In genomic region chr11:76789252-76789651, GRCm38 (mm10) we compare ENCODE assay signal across 9 mouse cellular contexts. TPM values are rescaled to one million over a fixed set of nuclear protein-coding genes. Genes with fewer than 3 reads are reported as not detected.
A peak's percentile ranks its signal among the peaks of the same experiment; 100 is the strongest.
DNase-seq lines count a peak whose midpoint lies in the region; ATAC-seq and TF ChIP-seq lines count a peak whose summit lies in the region.
"Had no signal": no experiment of that assay in that cellular context is flagged by ENCODE, and none has a peak within 500 bp of the region (broad histone marks: within the 10 kb centered on the region; RNA-seq: fewer than 3 reads in every experiment).

No protein-coding gene starts in this region.

- peak; percentile 92 to 98 for TF ChIP-seq CTCF in CH12.LX (conservative IDR thresholded peaks at IDR 0.05 in 1 of 2, IDR thresholded peaks at IDR 0.05 in 1 of 2; ENCODE audit: low read depth in 2 of 2, low read length in 2 of 2)
- TF ChIP-seq CTCF in kidney, postnatal 0 days (IDR thresholded peaks at IDR 0.05; ENCODE audit: low read depth), result peak; percentile 89

- in situ Hi-C loops in CH12.LX (cut with MboI; ENCODE audit: low pct_ligation_motif_present, low pct_unique_long_range_greater_than_20kb, low sequenced_read_pairs), result loop anchor here (5.0 kb wide), 1 partner anchor 103 kb away; no protein-coding TSS in a partner anchor

- H3K79me2 ChIP-seq in CH12.LX (replicated peaks; ENCODE audit: control insufficient read depth, extremely low read depth, insufficient read depth, poor library complexity, severe bottlenecking), result no peaks in the 10 kb centered on the region

- no peaks in the 10 kb centered on the region for H3K9me3 ChIP-seq in CH12.LX (replicated peaks; ENCODE audit: low read length)
- no peaks in the 10 kb centered on the region for H3K9me3 ChIP-seq in kidney, postnatal 0 days (replicated peaks; ENCODE audit: low read length)
- H3K9me3 ChIP-seq: megakaryocyte, embryonic 14.5 days had no signal

- H3K27me3 ChIP-seq in CH12.LX (replicated peaks), result no peaks in the 10 kb centered on the region
- H3K27me3 ChIP-seq in kidney, postnatal 0 days (ENCODE audit: insufficient read depth, low read length), result no peaks in the 10 kb centered on the region
- H3K27me3 ChIP-seq: megakaryocyte, embryonic 14.5 days had no signal

- no peak overlapping the region for H3K4me3 ChIP-seq in CH12.LX (replicated peaks in 1 of 3; ENCODE audit: low read depth in 2 of 3, low read length in 2 of 3, poor library complexity in 1 of 3)
- no peak overlapping the region for H3K4me3 ChIP-seq in kidney, postnatal 0 days (replicated peaks; ENCODE audit: low read depth, low read length)
- H3K4me3 ChIP-seq: megakaryocyte, embryonic 14.5 days had no signal

- H3K4me2 ChIP-seq in CH12.LX (ENCODE audit: insufficient read depth, low read depth, poor library complexity, severe bottlenecking), result no peak overlapping the region
- no peak overlapping the region for H3K4me2 ChIP-seq in kidney, postnatal 0 days (ENCODE audit: low read length)

- peaks cover 5 to 20% of the 10 kb centered on the region in 2 experiments for H3K4me1 ChIP-seq in CH12.LX (ENCODE audit: control insufficient read depth in 1 of 2, insufficient read depth in 2 of 2)
- no peaks in the 10 kb centered on the region for H3K4me1 ChIP-seq in kidney, postnatal 0 days (replicated peaks; ENCODE audit: insufficient read depth, low read length)
- H3K4me1 ChIP-seq: megakaryocyte, embryonic 14.5 days had no signal

- H3K9ac ChIP-seq in CH12.LX (ENCODE audit: insufficient read depth, low read depth), result no peak overlapping the region
- H3K9ac ChIP-seq in kidney, postnatal 0 days (ENCODE audit: low read depth, low read length), result no peak overlapping the region

- TF ChIP-seq RAD21 in CH12.LX (IDR thresholded peaks at IDR 0.05; ENCODE audit: low read depth, low read length), result peak; percentile 98

- no peak overlapping the region for H3K27ac ChIP-seq in CH12.LX (ENCODE audit: insufficient read depth, low read depth)
- H3K27ac ChIP-seq in kidney, postnatal 0 days, result no peak overlapping the region

- H3K36me3 ChIP-seq in CH12.LX (replicated peaks in 1 of 2; ENCODE audit: control insufficient read depth in 1 of 2, insufficient read depth in 1 of 2, low read length in 1 of 2), result peaks cover 24 to 81% of the 10 kb centered on the region in 2 experiments
- H3K36me3 ChIP-seq in kidney, postnatal 0 days (ENCODE audit: insufficient read depth, low read length), result peaks cover 50% of the 10 kb centered on the region

- no peak for ATAC-seq in kidney, postnatal 0 days (replicated peaks; ENCODE audit: low FRiP score, low read depth)
- ATAC-seq in megakaryocyte, adult 5-6 weeks (ENCODE audit: poor library complexity, severe bottlenecking), result no peak

- no peak for TF ChIP-seq POLR2A in CH12.LX (IDR thresholded peaks at IDR 0.05; ENCODE audit: low read depth, low read length)

- peak; percentile 63 for DNase-seq in layer of hippocampus, adult 11-12 months (ENCODE audit: low spot score)
- DNase-seq in layer of hippocampus, adult 8-10 months (ENCODE audit: low spot score in 2 of 2), result no peak
- peak; percentile 81 for DNase-seq in CH12.LX (ENCODE audit: extremely low read depth)
- peak; percentile 15 to 29 for DNase-seq in adrenal gland, adult 18-20 months (ENCODE audit: low spot score in 2 of 2)
- DNase-seq in embryo, embryonic 11 days, result peak; percentile 72
- peak; percentile 79 for DNase-seq in kidney, postnatal 0 days (ENCODE audit: low spot score)
- peak; percentile 71 for DNase-seq in lung, postnatal 14 days

- WGBS in kidney, postnatal 0 days, result 70% methylated on average over 1 of the region's 1 CpGs

- no peak for TF ChIP-seq EP300 in CH12.LX (IDR thresholded peaks at IDR 0.05; ENCODE audit: low read length)

- dilution Hi-C loops in CH12.LX (cut with MboI; ENCODE audit: extremely low pct_ligation_motif_present, extremely low pct_unique_long_range_greater_than_20kb, low sequenced_read_pairs), result no loop called here

TF ChIP-seq in CH12.LX, 34 proteins besides CTCF, POLR2A, EP300 and RAD21:
- TF ChIP-seq KAT2A (IDR thresholded peaks at IDR 0.05; ENCODE audit: insufficient replicate concordance, low read length) (no peak), JUN (IDR thresholded peaks at IDR 0.05; ENCODE audit: insufficient read depth, low read depth, low read length) (no peak), ZNF384 (IDR thresholded peaks at IDR 0.05; ENCODE audit: low read depth, low read length) (peak; percentile 23; the same call in 1 of the 2 replicates), MAX (IDR thresholded peaks at IDR 0.05; ENCODE audit: low read length) (no peak), NELFE (IDR thresholded peaks at IDR 0.05; ENCODE audit: low read depth, low read length) (no peak; the same call in 1 of the 2 replicates), ZC3H11A (IDR thresholded peaks at IDR 0.05; ENCODE audit: low read depth, low read length) (peak; percentile 92), JUND (conservative IDR thresholded peaks at IDR 0.05; ENCODE audit: low read depth, low read length) (peak; percentile 62), MAFK (IDR thresholded peaks at IDR 0.05; ENCODE audit: insufficient replicate concordance, low read length) (no peak), MEF2A (IDR thresholded peaks at IDR 0.05; ENCODE audit: borderline replicate concordance, low read depth, low read length) (no peak), POLR2AphosphoS2 (IDR thresholded peaks at IDR 0.05; ENCODE audit: low read depth, low read length) (no peak), ETS1 (conservative IDR thresholded peaks at IDR 0.05; ENCODE audit: low read depth, low read length) (no peak), ELF1 (IDR thresholded peaks at IDR 0.05; ENCODE audit: low read depth, low read length) (no peak), USF2 (conservative IDR thresholded peaks at IDR 0.05; ENCODE audit: low read depth, low read length) (no peak), UBTF (IDR thresholded peaks at IDR 0.05; ENCODE audit: low read depth, low read length) (no peak), CHD2 (IDR thresholded peaks at IDR 0.05; ENCODE audit: low read length) (no peak), NRF1 (IDR thresholded peaks at IDR 0.05; ENCODE audit: low read depth, low read length) (no peak), HCFC1 (IDR thresholded peaks at IDR 0.05; ENCODE audit: low read depth, low read length) (no peak), MAZ (IDR thresholded peaks at IDR 0.05; ENCODE audit: low read depth, low read length) (no peak), MYC (IDR thresholded peaks at IDR 0.05; ENCODE audit: low read depth, low read length) (no peak; the same call in 1 of the 2 replicates), TBP (conservative IDR thresholded peaks at IDR 0.05; ENCODE audit: low read depth, low read length) (0 out of 2 replicates have a peak, but pooled peaks have one; percentile 19), SMC3 (IDR thresholded peaks at IDR 0.05; ENCODE audit: low read depth, low read length) (peak; percentile 99), IRF4 (IDR thresholded peaks at IDR 0.05; ENCODE audit: low read depth, low read length) (no peak), TCF12 (IDR thresholded peaks at IDR 0.05; ENCODE audit: low read depth, low read length) (no peak), GABPA (IDR thresholded peaks at IDR 0.05; ENCODE audit: insufficient replicate concordance, low read depth, low read length) (no peak), USF1 (IDR thresholded peaks at IDR 0.05; ENCODE audit: low read depth, low read length) (no peak), RCOR1 (conservative IDR thresholded peaks at IDR 0.05; ENCODE audit: low read depth, low read length) (no peak), CHD1 (IDR thresholded peaks at IDR 0.05; ENCODE audit: low read depth, low read length) (no peak), PAX5 (IDR thresholded peaks at IDR 0.05; ENCODE audit: low read length) (no peak), BHLHE40 (IDR thresholded peaks at IDR 0.05; ENCODE audit: low read depth, low read length) (no peak), SIN3A (IDR thresholded peaks at IDR 0.05; ENCODE audit: low read length) (no peak), ZMIZ1 (IDR thresholded peaks at IDR 0.05; ENCODE audit: low read depth, low read length) (no peak), ZKSCAN1 (IDR thresholded peaks at IDR 0.05; ENCODE audit: borderline replicate concordance, low read depth, low read length) (no peak), E2F4 (IDR thresholded peaks at IDR 0.05; ENCODE audit: insufficient replicate concordance, low read depth, low read length) (no peak), MXI1 (IDR thresholded peaks at IDR 0.05; ENCODE audit: low read depth, low read length) (no peak)
TF ChIP-seq in CH12.LX: peak in this region for 5.

RNA-seq across cellular contexts. Expression of gene Gosr1, which starts 25.9 kb away (rescaled TPM):
- total RNA-seq in layer of hippocampus, adult 8-10 months (2022), result 10 to 100 TPM; 44.1 to 69.8 (median 54.0) TPM
- total RNA-seq in CH12.LX (2012; rRNA removed) (21.2 and 23.8 TPM in 2 replicates), CH12.LX (2014; rRNA removed) (40.2 and 41.2 TPM in 2 replicates)
- 46.6 and 53.9 TPM in 2 replicates for polyA plus RNA-seq in CH12.LX (2012; ENCODE audit: insufficient read length, low read depth)
- 10 to 100 TPM; 64.3 to 69.6 TPM for total RNA-seq in adrenal gland, adult 18-20 months (2021)
- polyA plus RNA-seq in kidney, postnatal 0 days (2015; fragmentation: Nextera tagmentation; extraction: Ambion mirVana), result 23.9 and 25.4 TPM in 2 replicates
- total RNA-seq in megakaryocyte, adult 5-6 weeks (2015), result 19.1 and 19.2 TPM in 2 replicates
- total RNA-seq in megakaryocyte, adult 5-6 weeks (2017), result 78.0 and 81.5 TPM in 2 replicates

RNA-seq across cellular contexts. Expression of gene Cpd, which starts 57.6 kb away (rescaled TPM):
- 10 to 100 TPM; 62.5 to 68.6 (median 64.4) TPM for total RNA-seq in layer of hippocampus, adult 8-10 months (2022)
- total RNA-seq in CH12.LX (2012; rRNA removed), result 11.2 and 20.0 TPM in 2 replicates
- 28.5 and 31.5 TPM in 2 replicates for total RNA-seq in CH12.LX (2014; rRNA removed)
- polyA plus RNA-seq in CH12.LX (2012; ENCODE audit: insufficient read length, low read depth), result 23.1 and 27.7 TPM in 2 replicates
- 10 to 100 TPM; 29.8 to 39.1 TPM for total RNA-seq in adrenal gland, adult 18-20 months (2021)
- 17.8 and 20.4 TPM in 2 replicates for polyA plus RNA-seq in kidney, postnatal 0 days (2015; fragmentation: Nextera tagmentation; extraction: Ambion mirVana)
- total RNA-seq in megakaryocyte, adult 5-6 weeks (2015), result 28.0 and 28.3 TPM in 2 replicates
- 19.6 and 23.9 TPM in 2 replicates for total RNA-seq in megakaryocyte, adult 5-6 weeks (2017)

Comparison
In these comparisons a context has a peak if more than half of its experiments do, and no peak if none do; other contexts are left out.
1. DNase-seq: peak in layer of hippocampus, adult 11-12 months (single experiment), CH12.LX (single experiment), adrenal gland, adult 18-20 months (2 of 2), embryo, embryonic 11 days (single experiment), kidney, postnatal 0 days (single experiment) and lung, postnatal 14 days (single experiment); none in layer of hippocampus, adult 8-10 months (0 of 2).